Mouse (Mus musculus) ES-E14 (cell line): ENCODE measurements around the gene Rpl36.

Experiments used
- CHD2 ChIP-seq: IDR thresholded peaks from 2 replicates; pipeline ENCODE4 v1.6.1; 2014; ENCODE audit warnings: mild to moderate bottlenecking, low read depth, low read length, inconsistent platforms
- HCFC1 ChIP-seq: IDR thresholded peaks from 2 replicates; pipeline ENCODE4 v1.6.1; 2012; ENCODE audit warnings: low read length, inconsistent platforms, borderline replicate concordance; ENCODE audit not compliant: insufficient read depth
- MAFK ChIP-seq: IDR thresholded peaks from 2 replicates; pipeline ENCODE4 v1.6.1; 2014; ENCODE audit warnings: mild to moderate bottlenecking, low read depth, low read length, inconsistent platforms; ENCODE audit not compliant: insufficient read depth
- ZC3H11A ChIP-seq: IDR thresholded peaks from 2 replicates; pipeline ENCODE4 v1.6.1; 2012; ENCODE audit warnings: low read depth, mild to moderate bottlenecking, inconsistent platforms, low read length, borderline replicate concordance
- ZNF384 ChIP-seq: IDR thresholded peaks from 2 replicates; pipeline ENCODE4 v1.6.1; 2012; ENCODE audit warnings: low read depth, low read length, inconsistent platforms

- TF ChIP-seq CHD2 (no peak), HCFC1 (no peak), MAFK (no peak), ZNF384 (no peak), ZC3H11A (no peak)
Measured at GRCm38 (mm10) chr17:56566293-56566692, 46.9 kb upstream of the Rpl36 start.
